Mouse (Mus musculus) liver, embryonic 15.5 days (tissue): ENCODE measurements around the gene Dot1l. TPM values are rescaled to one million over a fixed set of nuclear protein-coding genes. Genes with fewer than 3 reads are reported as not detected.

Experiments
- ATAC-seq: fragments of 200-750 bp; cut with Nextera tagmentation; 2 replicates; pipeline ENCODE4 v1.8.0; 2017; ENCODE audit warnings: moderate number of reproducible peaks, mild to moderate bottlenecking, moderate library complexity; ENCODE audit not compliant: insufficient read depth
- H3K27ac ChIP-seq: fragments of 300-500 bp; sonication (generic); replicated peaks from 2 replicates; pipeline ENCODE4 v1.5.1; 2015; ENCODE audit warnings: mild to moderate bottlenecking, inconsistent platforms
- H3K27me3 ChIP-seq: fragments of 300-500 bp; sonication (generic); 2 replicates; pipeline ENCODE4 v1.6.1; 2015; ENCODE audit warnings: mild to moderate bottlenecking, inconsistent platforms
- H3K36me3 ChIP-seq: fragments of 300-500 bp; sonication (generic); replicated peaks from 2 replicates; pipeline ENCODE4 v1.6.1; 2015; ENCODE audit warnings: moderate library complexity, mild to moderate bottlenecking, inconsistent platforms
- H3K4me1 ChIP-seq: fragments of 300-500 bp; sonication (generic); replicated peaks from 2 replicates; pipeline ENCODE4 v1.6.1; 2015; ENCODE audit warnings: inconsistent platforms
- H3K4me2 ChIP-seq: fragments of 300-500 bp; sonication (generic); 2 replicates; pipeline ENCODE4 v1.6.1; 2015; ENCODE audit warnings: moderate library complexity, mild to moderate bottlenecking, inconsistent platforms
- H3K4me3 ChIP-seq: fragments of 300-500 bp; sonication (generic); replicated peaks from 2 replicates; pipeline ENCODE4 v1.5.1; 2015; ENCODE audit warnings: mild to moderate bottlenecking, inconsistent platforms
- H3K9ac ChIP-seq: fragments of 300-500 bp; sonication (generic); 2 replicates; pipeline ENCODE4 v1.6.1; 2015; ENCODE audit warnings: moderate library complexity, mild to moderate bottlenecking, inconsistent platforms
- H3K9me3 ChIP-seq: fragments of 300-500 bp; sonication (generic); replicated peaks from 2 replicates; pipeline ENCODE4 v1.6.1; 2016; ENCODE audit warnings: inconsistent platforms
- WGBS: fragments of 180-500 bp; shearing (Covaris S2); methylation state at CpG from one replicate; pipeline ENCODE4 v1.1.7; 2015; ENCODE audit warnings: mixed read lengths; ENCODE audit not compliant: insufficient replicate concordance; 5-methylcytosine and 5-hydroxymethylcytosine counted together
- polyA plus RNA-seq: library from polyadenylated mRNA; unstranded; fragments of >200 nt; fragmentation: Nextera tagmentation; extraction: Ambion mirVana; gene quantifications from 2 replicates; pipeline ENCODE4 v1.2.1, GENCODE M21; 2015

Gene Dot1l
- 8.1 and 9.3 TPM in 2 replicates for polyA plus RNA-seq

GRCm38 (mm10) chr10:80754594-80755290 is at the start of gene Dot1l:
Gene Dot1l, plus strand, starts transcription at chr10:80755206.
- ATAC-seq: peak; percentile 93
- Histone ChIP-seq H3K4me1 (peaks cover 73% of the 10 kb centered on the region), H3K4me2 (peak within 1 kb of the TSS; percentile 81), H3K27ac (peak within 1 kb of the TSS; percentile 87), H3K36me3 (0 out of 2 replicates have a peak, but pooled peaks cover 5% of the 10 kb centered on the region), H3K27me3 (no peaks in the 10 kb centered on the region), H3K4me3 (peak within 1 kb of the TSS; percentile 96), H3K9me3 (no peaks in the 10 kb centered on the region), H3K9ac (peak within 1 kb of the TSS; percentile 90)
- under 1% methylated on average over 57 of the region's 57 CpGs for WGBS

GRCm38 (mm10) chr10:80705479-80705878 is 49.5 kb upstream of the Dot1l start:
- Histone ChIP-seq H3K36me3 (peaks cover 43% of the 10 kb centered on the region), H3K4me3 (no peak overlapping the region), H3K4me2 (no peak overlapping the region), H3K27me3 (no peaks in the 10 kb centered on the region), H3K4me1 (peaks cover 48% of the 10 kb centered on the region), H3K9ac (no peak overlapping the region), H3K27ac (no peak overlapping the region), H3K9me3 (no peaks in the 10 kb centered on the region)
- no peak for ATAC-seq
- WGBS: 63% methylated on average over 3 of the region's 3 CpGs

GRCm38 (mm10) chr10:80710834-80711233 is 44.2 kb upstream of the Dot1l start:
- Histone ChIP-seq H3K36me3 (peaks cover 97% of the 10 kb centered on the region), H3K4me1 (no peaks in the 10 kb centered on the region), H3K4me2 (no peak overlapping the region), H3K9ac (no peak overlapping the region), H3K27me3 (no peaks in the 10 kb centered on the region), H3K27ac (no peak overlapping the region), H3K9me3 (no peaks in the 10 kb centered on the region), H3K4me3 (no peak overlapping the region)
- no peak for ATAC-seq
- WGBS: 57% methylated on average over 3 of the region's 3 CpGs

DNA sequence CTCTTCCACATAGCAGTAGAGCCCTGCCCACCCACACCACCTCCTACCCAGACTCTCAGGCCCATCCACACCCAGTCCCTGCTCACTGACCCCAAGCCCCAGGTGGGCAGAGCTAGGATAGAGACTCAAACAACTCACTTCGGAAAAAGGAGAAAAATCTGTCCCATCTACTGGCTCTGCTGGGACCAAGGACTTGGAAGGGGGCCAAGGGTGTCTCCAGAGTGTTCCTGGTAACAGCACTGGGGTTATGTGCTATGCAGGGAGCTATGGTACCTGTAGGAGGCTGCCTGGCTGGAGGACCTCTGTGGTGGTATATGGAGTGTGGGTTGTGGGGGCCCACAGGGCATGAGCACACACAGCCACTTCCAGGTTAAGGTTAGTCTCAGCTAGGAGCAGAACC is 37.7 kb upstream of the Dot1l start:
- no peaks in the 10 kb centered on the region for H3K9me3 ChIP-seq
- no peak overlapping the region for H3K4me2 ChIP-seq
- H3K4me3 ChIP-seq: no peak overlapping the region
- no peak overlapping the region for H3K27ac ChIP-seq
- 66% methylated on average over 1 of the region's 1 CpGs for WGBS
- H3K9ac ChIP-seq: no peak overlapping the region
- H3K27me3 ChIP-seq: no peaks in the 10 kb centered on the region
- H3K4me1 ChIP-seq: no peaks in the 10 kb centered on the region
- ATAC-seq: no peak
- peaks cover 100% of the 10 kb centered on the region for H3K36me3 ChIP-seq

GRCm38 (mm10) chr10:80727369-80728127 is 27.5 kb upstream of the Dot1l start:
- Histone ChIP-seq H3K27ac (no peak overlapping the region), H3K27me3 (no peaks in the 10 kb centered on the region), H3K4me1 (peaks cover 4% of the 10 kb centered on the region; the same call in 1 of the 2 replicates), H3K4me3 (no peak overlapping the region), H3K4me2 (no peak overlapping the region), H3K9ac (no peak overlapping the region), H3K36me3 (peaks cover 97% of the 10 kb centered on the region), H3K9me3 (no peaks in the 10 kb centered on the region)
- ATAC-seq: no peak
- WGBS: 82% methylated on average over 5 of the region's 5 CpGs

- Histone ChIP-seq H3K9ac (no peak overlapping the region), H3K9me3 (no peaks in the 10 kb centered on the region), H3K4me3 (no peak overlapping the region), H3K27me3 (no peaks in the 10 kb centered on the region), H3K36me3 (peaks cover 84% of the 10 kb centered on the region), H3K4me2 (no peak overlapping the region), H3K27ac (no peak overlapping the region), H3K4me1 (peaks cover 22% of the 10 kb centered on the region)
- WGBS: 88% methylated on average over 6 of the region's 6 CpGs
- no peak for ATAC-seq
Observed at GRCm38 (mm10) chr10:80732611-80733101, 22.4 kb upstream of the Dot1l start.

GRCm38 (mm10) chr10:80736731-80737130 is 18.3 kb upstream of the Dot1l start:
- H3K9ac ChIP-seq: no peak overlapping the region
- peaks cover 49% of the 10 kb centered on the region for H3K4me1 ChIP-seq
- H3K9me3 ChIP-seq: no peaks in the 10 kb centered on the region
- peaks cover 44% of the 10 kb centered on the region for H3K36me3 ChIP-seq
- H3K4me3 ChIP-seq: no peak overlapping the region
- H3K27me3 ChIP-seq: no peaks in the 10 kb centered on the region
- no peak overlapping the region; the same call in 1 of the 2 replicates for H3K27ac ChIP-seq
- 45% methylated on average over 5 of the region's 5 CpGs for WGBS
- ATAC-seq: no peak
- no peak overlapping the region for H3K4me2 ChIP-seq

DNA sequence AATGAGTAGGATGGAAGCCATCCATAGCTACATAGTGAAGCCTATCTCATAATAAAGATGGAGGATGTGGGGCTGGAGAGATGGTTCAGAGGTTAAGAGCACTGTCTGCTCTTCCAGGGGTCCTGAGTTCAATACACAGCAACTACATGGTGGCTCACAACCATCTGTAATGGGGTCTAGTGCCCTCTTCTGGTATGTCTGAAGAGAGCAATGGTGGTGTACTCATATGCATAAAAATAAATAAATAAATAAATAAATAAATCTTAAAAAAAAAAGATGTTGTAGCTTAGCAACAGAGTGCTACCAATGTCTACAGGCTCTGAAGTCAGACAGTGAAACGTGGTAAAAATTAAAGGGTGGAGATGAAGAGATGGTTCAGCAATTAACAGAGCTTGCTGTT is 16.3 kb upstream of the Dot1l start:
- Histone ChIP-seq H3K9ac (no peak overlapping the region), H3K9me3 (no peaks in the 10 kb centered on the region), H3K4me2 (no peak overlapping the region), H3K4me3 (no peak overlapping the region), H3K27ac (no peak overlapping the region), H3K4me1 (peaks cover 59% of the 10 kb centered on the region), H3K27me3 (no peaks in the 10 kb centered on the region), H3K36me3 (peaks cover 26% of the 10 kb centered on the region)
- ATAC-seq: no peak
- 41% methylated on average over 1 of the region's 1 CpGs for WGBS

DNA sequence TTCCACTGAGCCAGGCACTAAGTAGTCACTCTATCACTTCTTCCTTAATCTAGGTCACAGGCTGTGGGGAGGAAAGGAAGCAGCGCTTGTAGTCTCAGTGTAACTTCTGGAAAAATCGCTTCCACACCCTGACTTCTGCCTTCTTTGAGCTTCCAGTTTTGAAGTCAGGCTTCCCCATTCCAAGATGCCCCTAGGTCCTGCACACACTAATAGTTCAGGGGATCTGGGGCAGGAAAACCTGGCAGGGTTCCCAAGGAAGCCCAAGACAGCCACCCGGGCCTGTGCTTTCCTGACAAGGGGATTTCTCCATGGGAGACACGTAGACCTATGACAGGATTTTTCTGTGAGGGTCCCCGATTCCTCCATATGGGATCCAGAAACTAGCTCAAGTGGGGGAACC is 13.9 kb upstream of the Dot1l start:
- no peak for ATAC-seq
- peak overlapping the region; percentile 83 for H3K4me2 ChIP-seq
- WGBS: 7% methylated on average over 5 of the region's 5 CpGs
- H3K27ac ChIP-seq: peak overlapping the region; percentile 77
- H3K9me3 ChIP-seq: no peaks in the 10 kb centered on the region
- H3K36me3 ChIP-seq: peaks cover 11% of the 10 kb centered on the region; the same call in 1 of the 2 replicates
- H3K4me3 ChIP-seq: peak overlapping the region; percentile 81
- no peaks in the 10 kb centered on the region for H3K27me3 ChIP-seq
- peak overlapping the region; percentile 89 for H3K9ac ChIP-seq
- peaks cover 71% of the 10 kb centered on the region for H3K4me1 ChIP-seq

GRCm38 (mm10) chr10:80741634-80742179 is 13.3 kb upstream of the Dot1l start:
- Histone ChIP-seq H3K4me3 (peak overlapping the region; percentile 81), H3K9ac (peak overlapping the region; percentile 89), H3K4me2 (peak overlapping the region; percentile 83), H3K4me1 (peaks cover 67% of the 10 kb centered on the region), H3K36me3 (peaks cover 9% of the 10 kb centered on the region; the same call in 1 of the 2 replicates), H3K27me3 (no peaks in the 10 kb centered on the region), H3K27ac (peak overlapping the region; percentile 77), H3K9me3 (no peaks in the 10 kb centered on the region)
- WGBS: under 1% methylated on average over 46 of the region's 46 CpGs
- peak; percentile 46; the same call in 1 of the 2 replicates for ATAC-seq
